Mouse (Mus musculus): ENCODE data around the gene Ramp2. TPM values are rescaled to one million over a fixed set of nuclear protein-coding genes. Genes with fewer than 3 reads are reported as not detected.

Gene Ramp2
- polyA plus RNA-seq, 1 experiment from 2014 or later = 69.3 TPM

- Histone ChIP-seq H3K27me3 (ENCODE audit: control insufficient read depth, insufficient read depth, low read length) (peaks cover 7% of the 10 kb centered on the region; the same call in 1 of the 2 replicates), H3K9me3 (replicated peaks; ENCODE audit: control insufficient read depth, low read length) (no peaks in the 10 kb centered on the region), H3K27ac (replicated peaks; ENCODE audit: low read depth, low read length) (no peak overlapping the region), H3K9ac (replicated peaks; ENCODE audit: low read length) (no peak overlapping the region), H3K4me2 (ENCODE audit: low read depth, low read length) (no peak overlapping the region; the same call in 1 of the 2 replicates), H3K36me3 (replicated peaks; ENCODE audit: control insufficient read depth, insufficient read depth, low read depth, low read length) (no peaks in the 10 kb centered on the region), H3K4me3 (ENCODE audit: low read depth, low read length) (no peak overlapping the region), H3K4me1 (ENCODE audit: control insufficient read depth, insufficient read depth, low read length) (peaks cover 3% of the 10 kb centered on the region; the same call in 1 of the 2 replicates)
- 6% methylated on average over 4 of the region's 4 CpGs for WGBS
- DNase-seq (ENCODE audit: low spot score) = peak; percentile 75
- ATAC-seq (replicated peaks; ENCODE audit: insufficient number of reproducible peaks, low FRiP score, low TSS enrichment, low read depth) = no peak
Observed at GRCm38 (mm10) chr11:101245071-101245470, 757 bp upstream of the Ramp2 start.

- H3K27me3 ChIP-seq (ENCODE audit: control insufficient read depth, insufficient read depth, low read length) = peaks cover 7% of the 10 kb centered on the region; the same call in 1 of the 2 replicates
- 5% methylated on average over 7 of the region's 7 CpGs for whole genome bisulfite sequencing
- H3K36me3 ChIP-seq (replicated peaks; ENCODE audit: control insufficient read depth, insufficient read depth, low read depth, low read length) = no peaks in the 10 kb centered on the region
- peak overlapping the region; percentile 62 for H3K4me3 ChIP-seq (ENCODE audit: low read depth, low read length)
- H3K4me1 ChIP-seq (ENCODE audit: control insufficient read depth, insufficient read depth, low read length) = peaks cover 3% of the 10 kb centered on the region; the same call in 1 of the 2 replicates
- H3K9me3 ChIP-seq (replicated peaks; ENCODE audit: control insufficient read depth, low read length) = no peaks in the 10 kb centered on the region
- no peak for ATAC-seq (replicated peaks; ENCODE audit: insufficient number of reproducible peaks, low FRiP score, low TSS enrichment, low read depth)
- peak overlapping the region; percentile 99 for H3K4me2 ChIP-seq (ENCODE audit: low read depth, low read length)
- H3K9ac ChIP-seq (replicated peaks; ENCODE audit: low read length) = peak overlapping the region; percentile 77
- peak overlapping the region; percentile 47; the same call in 1 of the 2 replicates for H3K27ac ChIP-seq (replicated peaks; ENCODE audit: low read depth, low read length)
- DNase-seq (ENCODE audit: low spot score) = no peak
Observed at GRCm38 (mm10) chr11:101246702-101247012, 829 bp downstream of the Ramp2 start.

GRCm38 (mm10) chr11:101247521-101248030 lies 1.7 kb downstream of the Ramp2 start:
- Histone ChIP-seq H3K9ac (replicated peaks; ENCODE audit: low read length) (no peak overlapping the region), H3K27ac (replicated peaks; ENCODE audit: low read depth, low read length) (no peak overlapping the region), H3K27me3 (ENCODE audit: control insufficient read depth, insufficient read depth, low read length) (peaks cover 7% of the 10 kb centered on the region; the same call in 1 of the 2 replicates), H3K4me1 (ENCODE audit: control insufficient read depth, insufficient read depth, low read length) (peaks cover 3% of the 10 kb centered on the region; the same call in 1 of the 2 replicates), H3K36me3 (replicated peaks; ENCODE audit: control insufficient read depth, insufficient read depth, low read depth, low read length) (no peaks in the 10 kb centered on the region), H3K4me2 (ENCODE audit: low read depth, low read length) (no peak overlapping the region), H3K9me3 (replicated peaks; ENCODE audit: control insufficient read depth, low read length) (no peaks in the 10 kb centered on the region), H3K4me3 (ENCODE audit: low read depth, low read length) (no peak overlapping the region)
- WGBS = 84% methylated on average over 6 of the region's 6 CpGs
- ATAC-seq (replicated peaks; ENCODE audit: insufficient number of reproducible peaks, low FRiP score, low TSS enrichment, low read depth) = no peak
- DNase-seq (ENCODE audit: low spot score) = no peak

- Histone ChIP-seq H3K27ac (replicated peaks; ENCODE audit: low read depth, low read length) (no peak overlapping the region), H3K4me1 (ENCODE audit: control insufficient read depth, insufficient read depth, low read length) (peaks cover 3% of the 10 kb centered on the region; the same call in 1 of the 2 replicates), H3K36me3 (replicated peaks; ENCODE audit: control insufficient read depth, insufficient read depth, low read depth, low read length) (no peaks in the 10 kb centered on the region), H3K27me3 (ENCODE audit: control insufficient read depth, insufficient read depth, low read length) (peaks cover 7% of the 10 kb centered on the region; the same call in 1 of the 2 replicates), H3K4me2 (ENCODE audit: low read depth, low read length) (no peak overlapping the region), H3K4me3 (ENCODE audit: low read depth, low read length) (no peak overlapping the region), H3K9ac (replicated peaks; ENCODE audit: low read length) (no peak overlapping the region), H3K9me3 (replicated peaks; ENCODE audit: control insufficient read depth, low read length) (no peaks in the 10 kb centered on the region)
- 30% methylated on average over 14 of the region's 14 CpGs for WGBS
- DNase-seq (ENCODE audit: low spot score) = peak; percentile 77
- ATAC-seq (replicated peaks; ENCODE audit: insufficient number of reproducible peaks, low FRiP score, low TSS enrichment, low read depth) = no peak
Observed at GRCm38 (mm10) chr11:101248258-101248994, 2.6 kb downstream of the Ramp2 start.

- ATAC-seq (replicated peaks; ENCODE audit: insufficient number of reproducible peaks, low FRiP score, low TSS enrichment, low read depth) (no peak), DNase-seq (ENCODE audit: low spot score) (no peak)
- Histone ChIP-seq H3K4me1 (ENCODE audit: control insufficient read depth, insufficient read depth, low read length) (no peaks in the 10 kb centered on the region; the same call in 1 of the 2 replicates), H3K27ac (replicated peaks; ENCODE audit: low read depth, low read length) (no peak overlapping the region), H3K9ac (replicated peaks; ENCODE audit: low read length) (no peak overlapping the region), H3K36me3 (replicated peaks; ENCODE audit: control insufficient read depth, insufficient read depth, low read depth, low read length) (no peaks in the 10 kb centered on the region), H3K27me3 (ENCODE audit: control insufficient read depth, insufficient read depth, low read length) (peaks cover 7% of the 10 kb centered on the region; the same call in 1 of the 2 replicates), H3K4me2 (ENCODE audit: low read depth, low read length) (no peak overlapping the region), H3K9me3 (replicated peaks; ENCODE audit: control insufficient read depth, low read length) (no peaks in the 10 kb centered on the region), H3K4me3 (ENCODE audit: low read depth, low read length) (no peak overlapping the region)
- 69% methylated on average over 2 of the region's 2 CpGs for WGBS
Observed at GRCm38 (mm10) chr11:101251031-101251430, 5.2 kb downstream of the Ramp2 start.

DNA sequence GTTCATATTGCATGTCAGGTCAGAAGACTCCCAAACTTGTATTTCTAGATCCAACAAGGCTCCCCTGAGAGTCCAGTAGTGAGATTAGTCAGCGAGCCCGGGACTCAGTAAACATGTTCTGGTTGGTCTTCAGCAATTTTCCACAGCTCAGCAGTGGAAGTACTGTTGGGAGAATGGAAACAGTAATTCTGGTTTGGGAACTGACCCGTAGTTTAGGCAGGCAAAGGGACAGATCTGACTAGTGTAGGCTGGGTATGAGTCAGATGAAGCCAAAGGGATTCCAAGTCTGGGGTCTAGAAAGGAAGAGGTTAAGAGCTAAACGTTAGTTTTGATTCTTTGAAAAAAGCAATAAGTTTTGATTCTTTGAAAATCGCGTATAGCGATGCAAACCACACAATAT lies 7.1 kb downstream of the Ramp2 start:
- H3K27me3 ChIP-seq (ENCODE audit: control insufficient read depth, insufficient read depth, low read length) = no peaks in the 10 kb centered on the region; the same call in 1 of the 2 replicates
- H3K9ac ChIP-seq (replicated peaks; ENCODE audit: low read length) = peak overlapping the region; percentile 95
- no peaks in the 10 kb centered on the region for H3K36me3 ChIP-seq (replicated peaks; ENCODE audit: control insufficient read depth, insufficient read depth, low read depth, low read length)
- peak overlapping the region; percentile 86 for H3K4me2 ChIP-seq (ENCODE audit: low read depth, low read length)
- no peaks in the 10 kb centered on the region for H3K9me3 ChIP-seq (replicated peaks; ENCODE audit: control insufficient read depth, low read length)
- H3K4me3 ChIP-seq (ENCODE audit: low read depth, low read length) = peak overlapping the region; percentile 86
- DNase-seq (ENCODE audit: low spot score) (no peak), ATAC-seq (replicated peaks; ENCODE audit: insufficient number of reproducible peaks, low FRiP score, low TSS enrichment, low read depth) (no peak)
- no peaks in the 10 kb centered on the region for H3K4me1 ChIP-seq (ENCODE audit: control insufficient read depth, insufficient read depth, low read length)
- H3K27ac ChIP-seq (replicated peaks; ENCODE audit: low read depth, low read length) = peak overlapping the region; percentile 86
- whole genome bisulfite sequencing = 16% methylated on average over 7 of the region's 7 CpGs

DNA sequence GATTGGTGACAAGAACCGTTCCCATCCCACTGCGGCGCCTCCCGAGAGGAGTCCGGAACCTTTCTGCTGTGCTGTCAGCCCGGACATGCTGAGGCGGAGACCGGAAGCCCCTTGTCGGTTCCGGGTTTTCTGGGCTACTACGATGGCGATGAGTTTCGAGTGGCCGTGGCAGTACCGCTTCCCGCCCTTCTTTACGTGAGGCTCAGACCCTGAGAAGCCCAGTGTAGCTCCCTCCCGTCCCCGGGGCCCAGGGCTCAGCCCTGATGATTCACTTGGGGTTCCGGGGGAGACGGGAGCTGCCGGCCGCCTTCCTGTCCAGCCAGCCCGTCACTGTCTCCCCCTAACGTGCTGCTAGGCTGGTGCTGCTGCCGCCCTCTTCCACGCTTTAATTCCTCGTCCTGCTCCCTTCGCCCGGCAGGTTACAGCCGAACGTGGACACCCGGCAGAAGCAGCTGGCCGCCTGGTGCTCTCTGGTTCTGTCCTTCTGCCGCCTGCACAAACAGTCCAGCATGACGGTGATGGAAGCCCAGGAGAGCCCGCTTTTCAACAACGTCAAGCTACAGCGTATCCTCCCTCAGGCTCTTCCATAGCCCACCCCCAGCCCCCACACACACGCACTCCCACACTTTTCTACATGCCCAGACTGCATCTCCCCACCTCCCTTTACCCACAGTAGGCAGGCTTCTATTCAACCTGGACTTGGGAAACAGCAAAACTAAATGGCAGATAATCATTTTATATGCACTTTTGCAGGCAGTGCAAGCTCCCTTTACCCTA lies 8.0 kb downstream of the Ramp2 start, which contains the start of gene Vps25:
Gene Vps25 (plus strand): TSS at position 95 of the 777 bp plus-strand sequence.
- no peaks in the 10 kb centered on the region for H3K27me3 ChIP-seq (ENCODE audit: control insufficient read depth, insufficient read depth, low read length)
- DNase-seq (ENCODE audit: low spot score) (peak; percentile 91), ATAC-seq (replicated peaks; ENCODE audit: insufficient number of reproducible peaks, low FRiP score, low TSS enrichment, low read depth) (peak; percentile 84)

More for the DNA sequence above, 8.0 kb downstream of the Ramp2 start, which contains the start of gene Vps25:
- peak within 1 kb of the TSS; percentile 95 for H3K9ac ChIP-seq (replicated peaks; ENCODE audit: low read length)
- H3K4me1 ChIP-seq (ENCODE audit: control insufficient read depth, insufficient read depth, low read length) = no peaks in the 10 kb centered on the region
- H3K36me3 ChIP-seq (replicated peaks; ENCODE audit: control insufficient read depth, insufficient read depth, low read depth, low read length) = no peaks in the 10 kb centered on the region
- no peaks in the 10 kb centered on the region for H3K9me3 ChIP-seq (replicated peaks; ENCODE audit: control insufficient read depth, low read length)
- peak within 1 kb of the TSS; percentile 86 for H3K4me2 ChIP-seq (ENCODE audit: low read depth, low read length)
- peak within 1 kb of the TSS; percentile 86 for H3K4me3 ChIP-seq (ENCODE audit: low read depth, low read length)
- peak within 1 kb of the TSS; percentile 86 for H3K27ac ChIP-seq (replicated peaks; ENCODE audit: low read depth, low read length)
- 0% methylated on average over 40 of the region's 40 CpGs for WGBS
